Mouse (Mus musculus) myocyte (in vitro differentiated cells): ENCODE measurements at regions not wholly inside any gene's neighbourhood (a gene's known extent, or its start where the extent isn't known, plus 50 kb on each side); places are given as distances from the start of the nearest gene placed in this dataset.

ENCODE experiments used
- CEBPB ChIP-seq: IDR thresholded peaks from 2 replicates; pipeline ENCODE4 v1.6.1; 2011; ENCODE audit warnings: mild to moderate bottlenecking, moderate library complexity; ENCODE audit not compliant: poor library complexity, insufficient read depth, severe bottlenecking
- E2F4 ChIP-seq: IDR thresholded peaks from one replicate; pipeline ENCODE4 v1.6.1; 2011; ENCODE audit warnings: mild to moderate bottlenecking, control low read depth, moderate library complexity; ENCODE audit not compliant: insufficient read depth
- MAX ChIP-seq: IDR thresholded peaks from one replicate; pipeline ENCODE4 v1.6.1; 2011; ENCODE audit warnings: low read depth, mild to moderate bottlenecking, control low read depth
- MYOG ChIP-seq, 3 experiments: IDR thresholded peaks; one replicate each; pipeline ENCODE4 v1.6.1; 2011; ENCODE audit warnings: control low read depth in 2 of 3, low read depth in 2 of 3, mild to moderate bottlenecking in 2 of 3; ENCODE audit not compliant: insufficient read length in 2 of 3, control insufficient read depth in 1 of 3, insufficient read depth in 1 of 3
- POLR2A ChIP-seq: IDR thresholded peaks from one replicate; pipeline ENCODE4 v1.6.1; 2011; ENCODE audit warnings: low read depth, mild to moderate bottlenecking, control low read depth, moderate library complexity; ENCODE audit not compliant: insufficient read length
- POLR2AphosphoS2 ChIP-seq: IDR thresholded peaks from one replicate; pipeline ENCODE4 v1.6.1; 2011; ENCODE audit warnings: low read depth, control low read depth; ENCODE audit not compliant: insufficient read length
- TCF12 ChIP-seq: IDR thresholded peaks from one replicate; pipeline ENCODE4 v1.6.1; 2011; ENCODE audit warnings: mild to moderate bottlenecking, control low read depth; ENCODE audit not compliant: poor library complexity, insufficient read depth, severe bottlenecking
- TCF3 ChIP-seq: IDR thresholded peaks from one replicate; pipeline ENCODE4 v1.6.1; 2011; ENCODE audit warnings: low read depth, control low read depth; ENCODE audit not compliant: insufficient read length
- USF1 ChIP-seq: IDR thresholded peaks from one replicate; pipeline ENCODE4 v1.6.1; 2011; ENCODE audit warnings: low read depth, mild to moderate bottlenecking, control low read depth, moderate library complexity

- TF ChIP-seq POLR2A (no peak), USF1 (no peak), POLR2AphosphoS2 (no peak), TCF3 (no peak), E2F4 (no peak), CEBPB (no peak), TCF12 (no peak), MYOG (IDR thresholded peaks at IDR 0.05; ENCODE audit: control insufficient read depth in 1 of 3, insufficient read depth in 1 of 3, insufficient read length in 2 of 3, low read depth in 2 of 3) (no peak), MAX (no peak)
Observed at GRCm38 (mm10) chr3:99447361-99447760, 207.2 kb downstream of the Tbx15 start.
